Comparison of ENCODE assay signal across 7 mouse cellular contexts in genomic region chr12:115262431-115262830, GRCm38 (mm10).
DNase-seq lines count a peak whose midpoint lies in the region; TF ChIP-seq lines count a peak whose summit lies in the region.
"Not testable (repeated sequence)": the region's sequence is repeated elsewhere in the genome, so short reads cannot be mapped to it uniquely, and the experiment has no call there.

No protein-coding gene starts in this region.

- not testable (repeated sequence) for TF ChIP-seq POLR2A in thymus, adult 2 months (IDR thresholded peaks at IDR 0.05; ENCODE audit: control insufficient read depth, extremely low read depth, insufficient read depth, low read length, poor library complexity)

- peak; percentile 48 for DNase-seq in CD4-positive, CD25-positive, alpha-beta regulatory T cell, adult 2 months (ENCODE audit: low read depth, low spot score)
- DNase-seq in T-cell, adult 2 months (ENCODE audit: low spot score) = peak; percentile 51
- peak; percentile 25 for DNase-seq in lung, postnatal 36 days
- DNase-seq in spleen, postnatal 36 days (ENCODE audit: low spot score in 2 of 2) = peak; percentile 26 to 33
- peak; percentile 56 for DNase-seq in thymus, adult 2 months
- peak; percentile 70 for DNase-seq in thymus, postnatal 14 days
- peak; percentile 59 for DNase-seq in thymus, postnatal 4 days

- H3K27ac ChIP-seq in thymus, adult 2 months (ENCODE audit: control insufficient read depth, insufficient read depth, low read length) = not testable (repeated sequence)

- not testable (repeated sequence) for H3K4me3 ChIP-seq in thymus, adult 2 months (ENCODE audit: control insufficient read depth, insufficient read depth, low read length)

- TF ChIP-seq CTCF in thymus, adult 2 months (IDR thresholded peaks at IDR 0.05; ENCODE audit: borderline replicate concordance, control insufficient read depth, extremely low read depth, insufficient read depth, low read length, poor library complexity) = not testable (repeated sequence)

- H3K36me3 ChIP-seq in thymus, adult 2 months (ENCODE audit: control insufficient read depth, insufficient read depth, low read length) = not testable (repeated sequence)

- not testable (repeated sequence) for H3K27me3 ChIP-seq in thymus, adult 2 months (ENCODE audit: control insufficient read depth, insufficient read depth, low read length)

- H3K4me1 ChIP-seq in thymus, adult 2 months (replicated peaks; ENCODE audit: control insufficient read depth, insufficient read depth, low read length) = not testable (repeated sequence)
